Mouse (Mus musculus) CH12.LX (cell line): ENCODE results near the gene Hdac9. TPM values are rescaled to one million over a fixed set of nuclear protein-coding genes. Genes with fewer than 3 reads are reported as not detected.

Experiments
- DNase-seq: peaks from one replicate; pipeline ENCODE4 v3.0.0-alpha.2; 2013; ENCODE audit errors: extremely low read depth
- H3K27ac ChIP-seq: 2 replicates; pipeline ENCODE4 v1.5.1; 2012; ENCODE audit warnings: low read depth, mild to moderate bottlenecking, control low read depth, moderate library complexity; ENCODE audit not compliant: insufficient read depth
- H3K27me3 ChIP-seq: replicated peaks from 2 replicates; pipeline ENCODE3; 2012; ENCODE audit warnings: inconsistent platforms
- H3K36me3 ChIP-seq, 2 experiments: replicated peaks in 1 of 2; 2 replicates each; pipeline versions ENCODE3 to v1.6.1; 2012; ENCODE audit warnings: inconsistent platforms in 1 of 2, low read length in 1 of 2, mild to moderate bottlenecking in 1 of 2, mixed read lengths in 1 of 2, moderate library complexity in 1 of 2; ENCODE audit not compliant: control insufficient read depth in 1 of 2, insufficient read depth in 1 of 2
- H3K4me1 ChIP-seq, 2 experiments: 2 replicates each; pipeline ENCODE4 v1.6.1; 2012; ENCODE audit warnings: inconsistent platforms in 1 of 2, moderate library complexity in 1 of 2; ENCODE audit not compliant: insufficient read depth in 2 of 2, control insufficient read depth in 1 of 2
- H3K4me2 ChIP-seq: 2 replicates; pipeline ENCODE4 v1.6.1; 2012; ENCODE audit warnings: low read depth, mild to moderate bottlenecking, control low read depth; ENCODE audit not compliant: poor library complexity, insufficient read depth, severe bottlenecking
- H3K4me3 ChIP-seq, 3 experiments: fragments of 150-350 bp in 1 of 3; sonication (generic) in 1 of 3; replicated peaks in 1 of 3; 2 replicates each; pipeline versions ENCODE3 to v1.5.1; 2011 to 2012; ENCODE audit warnings: low read depth in 2 of 3, low read length in 2 of 3, mild to moderate bottlenecking in 2 of 3, moderate library complexity in 2 of 3, control low read depth in 1 of 3, improper control_type of control experiment in 1 of 3, inconsistent platforms in 1 of 3, mixed read lengths in 1 of 3; ENCODE audit not compliant: poor library complexity in 1 of 3
- H3K79me2 ChIP-seq: replicated peaks from 2 replicates; pipeline ENCODE4 v1.6.1; 2012; ENCODE audit warnings: mild to moderate bottlenecking, moderate library complexity; ENCODE audit not compliant: control insufficient read depth, poor library complexity, insufficient read depth, severe bottlenecking; ENCODE audit errors: extremely low read depth
- H3K9ac ChIP-seq: 2 replicates; pipeline ENCODE4 v1.6.1; 2012; ENCODE audit warnings: low read depth, mild to moderate bottlenecking, control low read depth, moderate library complexity; ENCODE audit not compliant: insufficient read depth
- H3K9me3 ChIP-seq: replicated peaks from 2 replicates; pipeline ENCODE3; 2012; ENCODE audit warnings: low read length, inconsistent platforms, mixed read lengths
- BHLHE40 ChIP-seq: IDR thresholded peaks from 2 replicates; pipeline ENCODE4 v1.6.1; 2011; ENCODE audit warnings: mild to moderate bottlenecking, low read depth, low read length, improper control_type of control experiment
- CHD2 ChIP-seq: IDR thresholded peaks from 2 replicates; pipeline ENCODE4 v1.6.1; 2011; ENCODE audit warnings: low read length, improper control_type of control experiment
- E2F4 ChIP-seq: IDR thresholded peaks from 2 replicates; pipeline ENCODE4 v1.6.1; 2011; ENCODE audit warnings: low read depth, low read length, improper control_type of control experiment; ENCODE audit not compliant: insufficient replicate concordance
- ELF1 ChIP-seq: IDR thresholded peaks from 2 replicates; pipeline ENCODE4 v1.6.1; 2014; ENCODE audit warnings: low read depth, mild to moderate bottlenecking, inconsistent platforms, low read length, improper control_type of control experiment
- EP300 ChIP-seq: IDR thresholded peaks from 2 replicates; pipeline ENCODE4 v1.6.1; 2011; ENCODE audit warnings: low read length, improper control_type of control experiment
- ETS1 ChIP-seq: conservative IDR thresholded peaks from 2 replicates; pipeline ENCODE4 v1.6.1; 2012; ENCODE audit warnings: low read depth, mild to moderate bottlenecking, inconsistent platforms, low read length, improper control_type of control experiment, moderate library complexity
- JUN ChIP-seq: IDR thresholded peaks from 2 replicates; pipeline ENCODE4 v1.6.1; 2011; ENCODE audit warnings: low read depth, mild to moderate bottlenecking, low read length, improper control_type of control experiment, moderate library complexity; ENCODE audit not compliant: insufficient read depth
- JUND ChIP-seq: conservative IDR thresholded peaks from 2 replicates; pipeline ENCODE4 v1.6.1; 2011; ENCODE audit warnings: low read depth, low read length, improper control_type of control experiment
- KAT2A ChIP-seq: IDR thresholded peaks from 2 replicates; pipeline ENCODE4 v1.6.1; 2012; ENCODE audit warnings: low read length, improper control_type of control experiment, inconsistent platforms; ENCODE audit not compliant: insufficient replicate concordance
- MAZ ChIP-seq: IDR thresholded peaks from 2 replicates; pipeline ENCODE4 v1.6.1; 2012; ENCODE audit warnings: low read depth, mild to moderate bottlenecking, inconsistent platforms, low read length, improper control_type of control experiment, moderate library complexity
- MEF2A ChIP-seq: IDR thresholded peaks from 2 replicates; pipeline ENCODE4 v1.6.1; 2014; ENCODE audit warnings: low read depth, mild to moderate bottlenecking, inconsistent platforms, low read length, improper control_type of control experiment, borderline replicate concordance
- MXI1 ChIP-seq: IDR thresholded peaks from 2 replicates; pipeline ENCODE4 v1.6.1; 2011; ENCODE audit warnings: mild to moderate bottlenecking, low read depth, low read length, improper control_type of control experiment
- NELFE ChIP-seq: IDR thresholded peaks from 2 replicates; pipeline ENCODE4 v1.6.1; 2011; ENCODE audit warnings: low read depth, low read length, improper control_type of control experiment
- POLR2A ChIP-seq: IDR thresholded peaks from 2 replicates; pipeline ENCODE4 v1.6.1; 2011; ENCODE audit warnings: low read depth, mild to moderate bottlenecking, improper control_type of control experiment, low read length
- POLR2AphosphoS2 ChIP-seq: IDR thresholded peaks from 2 replicates; pipeline ENCODE4 v1.6.1; 2011; ENCODE audit warnings: low read depth, low read length, improper control_type of control experiment
- SIN3A ChIP-seq: IDR thresholded peaks from 2 replicates; pipeline ENCODE4 v1.6.1; 2012; ENCODE audit warnings: low read length, improper control_type of control experiment, inconsistent platforms
- TBP ChIP-seq: conservative IDR thresholded peaks from 2 replicates; pipeline ENCODE4 v1.6.1; 2011; ENCODE audit warnings: low read depth, low read length, improper control_type of control experiment
- UBTF ChIP-seq: IDR thresholded peaks from 2 replicates; pipeline ENCODE4 v1.6.1; 2012; ENCODE audit warnings: low read depth, mild to moderate bottlenecking, inconsistent platforms, low read length, improper control_type of control experiment, moderate library complexity
- USF2 ChIP-seq: conservative IDR thresholded peaks from 2 replicates; pipeline ENCODE4 v1.6.1; 2011; ENCODE audit warnings: low read depth, low read length, improper control_type of control experiment
- ZNF384 ChIP-seq: IDR thresholded peaks from 2 replicates; pipeline ENCODE4 v1.6.1; 2012; ENCODE audit warnings: low read depth, low read length, improper control_type of control experiment, inconsistent platforms
- dilution Hi-C: fragments of 300-500 bp; cut with MboI; formaldehyde crosslinking; loops from 2 replicates; pipeline ENCODE4 v1.14.3; 2020; ENCODE audit warnings: low sequenced_read_pairs; ENCODE audit not compliant: extremely low pct_unique_long_range_greater_than_20kb, extremely low pct_ligation_motif_present
- in situ Hi-C: fragments of 300-500 bp; cut with MboI; formaldehyde crosslinking; loops from 3 replicates; pipeline ENCODE4 v1.14.3; 2019; ENCODE audit warnings: low sequenced_read_pairs, low pct_ligation_motif_present, low pct_unique_long_range_greater_than_20kb, mixed read lengths
- polyA plus RNA-seq: library from polyadenylated mRNA; unstranded; fragments of >175 nt; gene quantifications from 2 replicates; pipeline ENCODE4 v1.2.1, GENCODE M21; 2012; ENCODE audit warnings: low read depth; ENCODE audit not compliant: insufficient read length
- total RNA-seq, 2 experiments: library from RNA; depleted of rRNA; stranded (reverse); fragments of 300-350 nt in 1 of 2; fragments of >200 nt in 1 of 2; gene quantifications; 2 replicates each; pipeline ENCODE4 v1.2.3; 2012 to 2014

Hdac9 gene
- total and polyA plus RNA-seq, 3 experiments, result 0.04 to 0.38 (median 0.17) TPM

GRCm38 (mm10) chr12:34837318-34837717 lies 79.6 kb downstream of the Hdac9 start:
- Histone ChIP-seq H3K27ac (no peak overlapping the region), H3K4me1 (peaks cover 0 to 10% of the 10 kb centered on the region in 2 experiments; a peak in 3 of 4 replicates), H3K9ac (no peak overlapping the region), H3K27me3 (no peaks in the 10 kb centered on the region), H3K4me3 (no peak overlapping the region), H3K4me2 (no peak overlapping the region)
- in situ Hi-C loops, result no loop called here
- dilution Hi-C loops, result no loop called here
- DNase-seq, result no peak
- no peak for TF ChIP-seq BHLHE40
- no peak for TF ChIP-seq KAT2A
- no peak for TF ChIP-seq MXI1
- TF ChIP-seq, all 38 proteins: peak for 0
- H3K9me3 ChIP-seq, result no peaks in the 10 kb centered on the region
- no peaks in the 10 kb centered on the region for H3K79me2 ChIP-seq
- no peaks in the 10 kb centered on the region for H3K36me3 ChIP-seq

- H3K9ac ChIP-seq, result no peak overlapping the region
- DNase-seq, result no peak
- TF ChIP-seq ZNF384 (no peak), E2F4 (no peak), USF2 (no peak), MEF2A (no peak), EP300 (no peak), POLR2A (no peak), JUN (no peak), POLR2AphosphoS2 (no peak), SIN3A (no peak), MAZ (no peak), NELFE (no peak), CHD2 (no peak), JUND (no peak), UBTF (no peak), MXI1 (no peak), ETS1 (no peak), ELF1 (no peak), KAT2A (no peak), TBP (no peak)
- peaks cover 0 to 10% of the 10 kb centered on the region in 2 experiments; a peak in 3 of 4 replicates for H3K4me1 ChIP-seq
- in situ Hi-C loops (no loop called here), dilution Hi-C loops (no loop called here)
- no peaks in the 10 kb centered on the region for H3K9me3 ChIP-seq
- no peak overlapping the region for H3K4me3 ChIP-seq
- H3K4me2 ChIP-seq, result no peak overlapping the region
- no peaks in the 10 kb centered on the region for H3K27me3 ChIP-seq
- H3K27ac ChIP-seq, result no peak overlapping the region
- H3K79me2 ChIP-seq, result no peaks in the 10 kb centered on the region
- no peaks in the 10 kb centered on the region for H3K36me3 ChIP-seq
Measured at GRCm38 (mm10) chr12:34836864-34837263, 80.0 kb downstream of the Hdac9 start.
